Mouse (Mus musculus) liver, embryonic 14.5 days (tissue): Measurements from ENCODE around the gene Kalrn.

Source experiments
- CTCF ChIP-seq: IDR thresholded peaks from 2 replicates; pipeline ENCODE4 v1.5.1; 2016; ENCODE audit warnings: antibody characterized with exemption, low read depth, control low read depth
- EP300 ChIP-seq: IDR thresholded peaks from 2 replicates; pipeline ENCODE4 v1.6.1; 2016; ENCODE audit warnings: antibody characterized with exemption, low read depth

- TF ChIP-seq EP300 (no peak), CTCF (no peak)
Measured at GRCm38 (mm10) chr16:34316253-34316652, 257.1 kb downstream of the Kalrn start.
